Mouse (Mus musculus): ENCODE measurements around the gene Gnpat. TPM values are rescaled to one million over a fixed set of nuclear protein-coding genes. Genes with fewer than 3 reads are reported as not detected.

The Gnpat gene
- polyA plus RNA-seq, 1 experiment from 2014 or later = 109 TPM

- no peak for ATAC-seq (ENCODE audit: insufficient number of reproducible peaks, low FRiP score)
- WGBS = 87% methylated on average over 2 of the region's 2 CpGs
- Histone ChIP-seq H3K9ac (no peak overlapping the region), H3K36me3 (peaks cover 88% of the 10 kb centered on the region), H3K4me2 (no peak overlapping the region), H3K4me3 (no peak overlapping the region), H3K27me3 (replicated peaks) (no peaks in the 10 kb centered on the region), H3K9me3 (replicated peaks) (no peaks in the 10 kb centered on the region), H3K27ac (ENCODE audit: poor library complexity, severe bottlenecking) (no peak overlapping the region), H3K4me1 (replicated peaks) (peaks cover 5% of the 10 kb centered on the region)
Observed at GRCm38 (mm10) chr8:124905482-124905881, 42.6 kb downstream of the Gnpat start.

DNA sequence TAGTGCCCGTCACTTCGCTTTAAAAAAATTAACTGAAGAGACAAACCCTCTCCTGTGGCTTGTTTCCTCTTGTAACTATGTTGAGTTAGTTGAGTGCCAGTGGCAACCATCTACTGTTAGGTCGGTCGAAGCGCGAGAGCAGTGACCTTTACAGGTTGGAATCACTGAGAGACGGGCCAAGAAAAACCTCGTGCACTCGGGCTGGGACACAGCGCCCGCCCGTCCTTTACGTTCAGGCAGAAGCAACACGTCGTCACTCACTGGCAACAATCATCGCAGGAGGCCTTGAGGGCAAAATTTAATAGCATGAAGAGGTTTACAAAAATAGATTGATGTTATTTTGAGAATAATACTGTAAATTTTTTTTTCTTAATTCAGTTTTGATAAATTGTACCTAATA is 47.1 kb downstream of the Gnpat start:
- Histone ChIP-seq H3K4me1 (replicated peaks) (peaks cover 14% of the 10 kb centered on the region), H3K4me2 (no peak overlapping the region), H3K27me3 (replicated peaks) (no peaks in the 10 kb centered on the region), H3K9ac (no peak overlapping the region), H3K27ac (ENCODE audit: poor library complexity, severe bottlenecking) (no peak overlapping the region), H3K36me3 (peaks cover 94% of the 10 kb centered on the region), H3K4me3 (no peak overlapping the region), H3K9me3 (replicated peaks) (peaks cover 6% of the 10 kb centered on the region)
- ATAC-seq (ENCODE audit: insufficient number of reproducible peaks, low FRiP score) = no peak
- WGBS = 72% methylated on average over 16 of the region's 16 CpGs

DNA sequence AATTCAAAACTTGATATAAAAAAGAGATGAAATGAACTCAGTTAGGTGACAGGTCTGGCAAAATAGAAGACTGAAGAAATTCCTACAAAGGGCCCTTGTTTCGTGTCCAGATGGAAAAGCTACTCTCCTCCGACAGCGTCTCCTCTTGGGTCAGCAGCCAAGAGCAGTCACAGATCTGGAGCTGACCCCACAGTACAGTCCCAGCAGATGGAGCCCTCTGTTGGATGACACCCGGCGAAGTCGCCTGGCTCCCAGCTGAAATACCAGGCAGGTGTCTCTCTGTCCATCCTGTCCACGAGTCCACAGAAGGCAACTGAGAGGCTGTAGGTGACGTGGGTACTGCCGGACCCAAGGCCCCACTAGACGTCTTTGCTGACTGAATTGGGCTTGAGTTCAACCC is 47.5 kb downstream of the Gnpat start:
- WGBS = 77% methylated on average over 10 of the region's 10 CpGs
- Histone ChIP-seq H3K9me3 (replicated peaks) (peaks cover 6% of the 10 kb centered on the region), H3K27me3 (replicated peaks) (no peaks in the 10 kb centered on the region), H3K36me3 (peaks cover 96% of the 10 kb centered on the region), H3K4me1 (replicated peaks) (peaks cover 13% of the 10 kb centered on the region), H3K27ac (ENCODE audit: poor library complexity, severe bottlenecking) (no peak overlapping the region), H3K9ac (no peak overlapping the region), H3K4me3 (no peak overlapping the region), H3K4me2 (no peak overlapping the region)
- no peak for ATAC-seq (ENCODE audit: insufficient number of reproducible peaks, low FRiP score)

DNA sequence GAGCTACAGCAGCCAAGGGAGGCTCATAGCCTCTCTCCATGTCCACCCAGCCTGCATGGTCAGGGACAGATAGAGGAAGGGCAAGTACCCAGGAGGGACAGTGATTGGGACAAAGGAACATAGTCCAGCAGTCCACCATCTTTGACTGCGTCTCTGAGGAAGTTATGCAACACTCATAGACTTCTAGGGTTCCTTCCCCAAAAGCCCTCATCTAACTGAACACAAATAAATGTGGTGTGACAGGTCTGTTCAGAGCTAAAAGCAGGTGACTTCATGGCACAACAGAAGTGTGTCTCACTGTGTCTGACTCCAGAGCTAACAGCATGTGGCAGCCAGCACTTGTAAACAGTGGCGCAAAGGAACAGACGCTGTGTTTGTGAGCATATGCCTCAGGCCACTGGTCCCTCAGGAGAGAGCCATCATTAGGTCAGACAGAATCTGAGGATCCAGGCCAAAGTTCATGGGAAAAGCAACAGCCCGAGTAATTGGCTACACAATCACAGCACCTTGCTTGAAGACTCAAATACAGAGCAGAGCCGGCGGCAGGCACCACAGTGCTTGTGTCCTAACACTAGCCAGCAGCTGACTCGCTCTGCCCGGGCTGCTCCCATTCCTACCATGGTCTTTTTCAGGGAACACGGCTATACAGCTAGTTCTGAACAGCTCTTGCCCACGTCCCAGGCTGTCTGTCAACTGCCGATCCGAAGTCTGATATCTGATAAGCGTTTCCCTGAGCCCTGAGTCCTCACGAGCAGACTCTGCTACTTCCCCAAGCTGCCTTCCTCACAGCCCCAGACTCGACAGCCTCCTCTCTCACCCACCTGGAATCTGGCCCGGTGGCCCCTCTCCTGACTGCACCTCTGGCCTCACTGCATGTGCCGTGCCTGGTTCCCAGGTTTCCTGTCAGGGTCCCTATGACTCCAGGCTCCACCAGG is 49.4 kb downstream of the Gnpat start:
- ATAC-seq (ENCODE audit: insufficient number of reproducible peaks, low FRiP score) = no peak
- Histone ChIP-seq H3K4me1 (replicated peaks) (peaks cover 28% of the 10 kb centered on the region), H3K27ac (ENCODE audit: poor library complexity, severe bottlenecking) (no peak overlapping the region), H3K4me2 (no peak overlapping the region), H3K36me3 (peaks cover 80% of the 10 kb centered on the region), H3K9me3 (replicated peaks) (peaks cover 6% of the 10 kb centered on the region), H3K4me3 (no peak overlapping the region), H3K27me3 (replicated peaks) (no peaks in the 10 kb centered on the region), H3K9ac (no peak overlapping the region)
- WGBS = 66% methylated on average over 17 of the region's 17 CpGs

- 93% methylated on average over 5 of the region's 5 CpGs for WGBS
- Histone ChIP-seq H3K4me1 (replicated peaks) (peaks cover 47% of the 10 kb centered on the region), H3K4me3 (no peak overlapping the region), H3K9ac (no peak overlapping the region), H3K27me3 (replicated peaks) (no peaks in the 10 kb centered on the region), H3K36me3 (peaks cover 62% of the 10 kb centered on the region), H3K27ac (ENCODE audit: poor library complexity, severe bottlenecking) (no peak overlapping the region), H3K9me3 (replicated peaks) (peaks cover 6% of the 10 kb centered on the region), H3K4me2 (no peak overlapping the region)
- ATAC-seq (ENCODE audit: insufficient number of reproducible peaks, low FRiP score) = no peak
Observed at GRCm38 (mm10) chr8:124914061-124914460, 51.2 kb downstream of the Gnpat start.

DNA sequence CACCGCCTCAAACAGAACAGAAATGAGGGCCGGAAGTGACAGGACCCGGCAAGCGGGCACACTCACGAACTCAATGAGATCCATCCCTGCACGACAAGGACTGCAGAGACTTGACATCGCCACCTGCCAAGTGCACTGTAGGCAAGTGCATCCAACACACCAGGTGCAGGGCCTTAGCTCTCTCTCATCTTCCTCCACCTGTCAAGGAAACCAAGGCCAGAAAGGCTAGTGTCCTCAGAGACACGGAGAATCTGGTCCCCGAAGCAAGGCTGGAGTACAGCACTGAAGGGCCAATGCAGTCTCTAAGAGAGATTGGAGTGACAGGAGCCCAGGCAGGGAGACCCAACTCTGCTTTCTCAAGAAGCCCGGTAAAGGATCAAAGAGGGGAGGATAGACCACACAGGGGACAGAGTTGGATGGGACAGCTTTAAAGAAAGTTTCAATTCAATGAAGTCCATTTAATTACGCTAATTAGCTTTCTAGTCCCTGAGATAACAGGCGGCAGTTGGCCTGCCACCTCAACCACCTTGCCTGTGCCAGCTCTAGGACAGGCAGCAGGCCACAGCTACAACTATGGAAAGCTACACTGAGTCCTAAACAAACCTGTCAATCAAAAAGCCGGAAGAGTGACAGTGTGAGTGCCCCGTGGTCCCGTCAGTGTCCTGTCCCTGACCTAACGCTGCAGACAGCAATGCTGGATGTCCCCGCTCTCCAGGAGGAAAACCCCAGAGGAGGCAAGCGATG is 55.1 kb downstream of the Gnpat start:
- no peak overlapping the region for H3K9ac ChIP-seq
- WGBS = 74% methylated on average over 18 of the region's 18 CpGs
- no peak for ATAC-seq (ENCODE audit: insufficient number of reproducible peaks, low FRiP score)
- H3K4me2 ChIP-seq = no peak overlapping the region
- H3K4me3 ChIP-seq = no peak overlapping the region
- peaks cover 58% of the 10 kb centered on the region for H3K4me1 ChIP-seq (replicated peaks)
- peaks cover 26% of the 10 kb centered on the region for H3K36me3 ChIP-seq
- peaks cover 6% of the 10 kb centered on the region for H3K9me3 ChIP-seq (replicated peaks)
- H3K27ac ChIP-seq (ENCODE audit: poor library complexity, severe bottlenecking) = no peak overlapping the region
- no peaks in the 10 kb centered on the region for H3K27me3 ChIP-seq (replicated peaks)

GRCm38 (mm10) chr8:124921369-124922279 is 58.8 kb downstream of the Gnpat start:
- Histone ChIP-seq H3K4me1 (replicated peaks) (peaks cover 80% of the 10 kb centered on the region), H3K9me3 (replicated peaks) (no peaks in the 10 kb centered on the region), H3K9ac (peak overlapping the region; percentile 29; the same call in 1 of the 2 replicates), H3K36me3 (no peaks in the 10 kb centered on the region), H3K4me3 (no peak overlapping the region), H3K27ac (ENCODE audit: poor library complexity, severe bottlenecking) (no peak overlapping the region; the same call in 1 of the 2 replicates), H3K4me2 (peak overlapping the region; percentile 35), H3K27me3 (replicated peaks) (no peaks in the 10 kb centered on the region)
- WGBS = 46% methylated on average over 18 of the region's 18 CpGs
- no peak for ATAC-seq (ENCODE audit: insufficient number of reproducible peaks, low FRiP score)

GRCm38 (mm10) chr8:124922490-124923089 is 59.8 kb downstream of the Gnpat start:
- 79% methylated on average over 11 of the region's 11 CpGs for WGBS
- H3K36me3 ChIP-seq = no peaks in the 10 kb centered on the region

DNA sequence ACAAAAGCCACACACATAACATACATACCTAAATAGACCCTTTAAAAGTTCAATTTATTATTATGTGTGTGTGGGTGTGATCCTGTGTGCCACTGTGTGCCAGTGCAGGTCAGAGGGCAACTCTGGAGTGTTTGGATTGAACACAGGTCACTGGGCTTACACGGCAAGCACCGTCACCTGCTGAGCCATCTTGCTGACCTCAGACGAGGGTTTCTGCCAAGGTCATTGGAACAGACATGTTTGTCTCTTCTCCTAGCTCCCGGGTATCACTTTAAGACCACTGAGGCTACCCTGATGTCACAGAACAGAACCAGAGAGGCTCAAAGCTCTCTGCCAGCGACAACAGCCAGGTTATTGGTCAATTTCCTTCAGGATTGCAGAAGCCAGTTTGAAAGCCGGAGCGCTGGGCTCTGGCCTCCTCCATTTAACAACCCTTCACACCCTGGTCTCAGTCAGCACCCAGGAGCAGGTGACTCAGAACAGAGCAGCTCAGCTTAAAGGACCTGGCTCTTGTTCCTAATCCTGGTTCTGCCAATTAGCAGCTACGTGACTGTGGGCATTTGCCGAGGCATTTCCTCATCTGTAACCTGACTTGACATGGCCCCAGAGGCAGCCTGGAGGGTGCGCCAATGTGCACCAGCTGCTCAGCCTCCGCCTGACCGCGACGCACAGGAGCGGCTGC is 61.3 kb downstream of the Gnpat start:
- 85% methylated on average over 15 of the region's 15 CpGs for WGBS
- Histone ChIP-seq H3K9me3 (replicated peaks) (no peaks in the 10 kb centered on the region), H3K4me2 (no peak overlapping the region), H3K27me3 (replicated peaks) (no peaks in the 10 kb centered on the region), H3K9ac (no peak overlapping the region), H3K4me1 (replicated peaks) (peaks cover 80% of the 10 kb centered on the region), H3K27ac (ENCODE audit: poor library complexity, severe bottlenecking) (no peak overlapping the region), H3K36me3 (peaks cover 6% of the 10 kb centered on the region; the same call in 1 of the 2 replicates), H3K4me3 (no peak overlapping the region)
- no peak for ATAC-seq (ENCODE audit: insufficient number of reproducible peaks, low FRiP score)

More at GRCm38 (mm10) chr8:124922490-124923089, 59.8 kb downstream of the Gnpat start:
- no peaks in the 10 kb centered on the region for H3K27me3 ChIP-seq (replicated peaks)
- H3K4me3 ChIP-seq = no peak overlapping the region
- no peaks in the 10 kb centered on the region for H3K9me3 ChIP-seq (replicated peaks)
- H3K9ac ChIP-seq = no peak overlapping the region
- no peak for ATAC-seq (ENCODE audit: insufficient number of reproducible peaks, low FRiP score)
- H3K4me2 ChIP-seq = no peak overlapping the region
- H3K4me1 ChIP-seq (replicated peaks) = peaks cover 80% of the 10 kb centered on the region
- H3K27ac ChIP-seq (ENCODE audit: poor library complexity, severe bottlenecking) = no peak overlapping the region

All from heart, embryonic 12.5 days (tissue).